In the genomic region with DNA sequence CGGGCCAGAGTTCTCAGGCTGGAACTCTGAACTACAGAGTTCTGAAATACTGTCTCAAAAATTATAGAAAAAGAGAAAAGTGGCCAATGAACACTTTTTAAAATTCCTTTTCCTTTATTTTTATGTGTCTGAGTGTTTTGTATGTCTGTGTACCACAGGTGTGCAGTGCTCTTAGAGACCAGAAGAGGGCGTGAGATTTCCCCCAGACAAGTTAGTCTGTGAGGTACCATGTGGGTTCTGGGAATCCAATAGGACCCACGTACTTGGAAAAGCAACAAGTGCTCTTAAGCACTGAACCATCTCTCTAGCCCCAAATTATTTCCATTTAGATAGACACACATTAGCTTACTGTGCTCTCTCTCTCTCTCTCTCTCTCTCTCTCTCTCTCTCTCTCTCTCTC, we compare ENCODE assay signal across 1 mouse cellular context.
TF ChIP-seq lines count a peak whose summit lies in the region.

No protein-coding gene starts in this region.

TF ChIP-seq in MEL, 35 proteins besides CTCF, POLR2A, EP300 and RAD21:
- TF ChIP-seq TAL1 (IDR thresholded peaks at IDR 0.05; ENCODE audit: low read length) (no peak), ELF1 (IDR thresholded peaks at IDR 0.05; ENCODE audit: low read depth, low read length) (no peak), SIN3A (IDR thresholded peaks at IDR 0.05; ENCODE audit: low read length) (0 out of 2 replicates have a peak, but pooled peaks have one; percentile 17), SMC3 (IDR thresholded peaks at IDR 0.05; ENCODE audit: low read depth, low read length) (peak; percentile 60), JUND (IDR thresholded peaks at IDR 0.05; ENCODE audit: low read depth, low read length) (no peak), ZC3H11A (IDR thresholded peaks at IDR 0.05; ENCODE audit: low read depth, low read length) (peak; percentile 31; the same call in 1 of the 2 replicates), GABPA (IDR thresholded peaks at IDR 0.05; ENCODE audit: low read depth, low read length) (no peak), NRF1 (IDR thresholded peaks at IDR 0.05; ENCODE audit: insufficient read depth, low read depth, low read length, poor library complexity, severe bottlenecking) (no peak)
